Mouse (Mus musculus) megakaryocyte, embryonic 14.5 days (primary cell): ENCODE results near the gene Chtop.

ENCODE experiments used
- FLI1 ChIP-seq: IDR thresholded peaks from 2 replicates; pipeline ENCODE4 v1.6.1; 2012; ENCODE audit warnings: low read length, inconsistent platforms, mixed read lengths
- GATA1 ChIP-seq: IDR thresholded peaks from 3 replicates; pipeline ENCODE4 v1.6.1; 2012; ENCODE audit warnings: mixed read lengths, low read length, inconsistent platforms, borderline replicate concordance

DNA sequence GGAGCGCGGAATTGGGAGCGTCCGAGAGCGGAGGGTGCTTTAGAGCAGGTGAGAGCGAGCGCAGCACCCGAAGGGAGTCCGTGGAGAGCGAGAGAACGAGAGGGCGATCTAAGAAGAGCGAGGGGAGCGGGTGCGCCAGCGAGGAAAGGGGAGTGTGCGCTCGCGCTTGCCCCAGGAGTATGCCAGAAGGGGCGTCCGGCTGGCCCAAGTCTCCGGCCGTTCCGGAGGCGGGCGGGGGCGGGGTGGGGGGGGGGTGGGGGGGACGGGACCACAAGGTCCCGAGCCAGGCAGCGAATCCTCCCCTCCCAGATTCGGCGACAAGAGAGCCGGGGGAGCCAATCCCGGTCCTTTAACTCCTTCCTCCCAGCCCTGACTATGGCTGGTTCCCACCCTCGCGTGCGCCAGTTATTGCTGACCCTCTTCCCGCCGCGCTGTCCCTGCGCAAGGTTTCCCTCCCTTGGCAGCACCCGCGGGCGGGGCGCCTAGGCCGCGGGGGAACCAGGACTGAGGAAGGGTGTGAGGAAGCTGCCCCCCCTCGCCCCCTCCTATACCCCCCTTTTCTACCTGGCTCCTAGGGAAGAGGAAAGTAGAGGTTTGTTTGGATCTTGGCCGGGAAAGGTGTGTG is 43.5 kb downstream of the Chtop start, which contains the start of gene Npr1:
- TF ChIP-seq GATA1 (no peak), FLI1 (no peak)
